Mouse (Mus musculus) CD8-positive naive resting alpha-beta T cell, adult 2 months (primary cell): Measurements from ENCODE around the gene Chid1.

Source experiments
- DNase-seq, 2 experiments: peaks; one replicate each; pipeline ENCODE4 v3.0.0; 2022; ENCODE audit warnings: low read depth in 2 of 2, low spot score in 2 of 2

Chid1 gene

GRCm38 (mm10) chr7:141477578-141478269, 61.9 kb downstream of the Chid1 start:
- DNase-seq, result no peak

DNA sequence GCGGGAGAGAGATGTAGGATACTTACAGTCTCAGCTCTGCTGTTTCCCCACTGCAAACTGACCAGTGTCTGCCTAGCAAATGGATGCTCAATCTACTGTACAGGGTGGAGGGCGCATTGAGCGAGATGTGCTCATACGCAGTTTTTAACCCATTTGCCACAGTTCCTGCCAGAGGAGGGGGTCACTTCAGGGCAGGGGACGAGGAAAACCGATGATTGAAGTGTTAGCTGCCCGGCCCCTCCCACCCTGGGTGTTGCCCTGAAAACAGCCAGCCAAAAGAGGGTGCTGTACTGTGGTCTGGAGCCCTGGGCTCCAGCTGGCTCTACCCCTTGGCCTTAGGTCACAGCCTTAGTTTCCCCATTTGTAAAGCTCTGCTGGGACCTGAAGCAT, 62.7 kb downstream of the Chid1 start:
- no peak for DNase-seq

GRCm38 (mm10) chr7:141476226-141476980, 63.3 kb downstream of the Chid1 start:
- DNase-seq, result no peak

DNA sequence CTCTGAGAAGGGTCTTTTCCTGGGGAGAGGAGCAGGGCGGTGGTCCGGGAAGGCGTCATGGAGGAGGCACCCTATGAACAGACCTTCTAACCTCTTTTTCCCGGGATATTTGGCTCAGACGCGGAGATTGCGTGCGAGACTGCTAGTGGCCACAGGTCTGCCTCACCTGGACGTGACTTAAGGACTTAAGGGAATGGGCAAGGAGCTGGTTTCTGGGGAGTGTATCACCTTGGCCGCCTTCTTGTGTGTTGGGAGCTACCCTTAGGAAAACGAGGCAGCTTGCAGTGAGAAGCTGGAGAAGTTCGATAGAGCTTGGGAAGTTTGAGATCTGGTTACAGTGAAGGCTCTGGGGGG, 63.9 kb downstream of the Chid1 start:
- DNase-seq, result no peak

GRCm38 (mm10) chr7:141475011-141475804, 64.4 kb downstream of the Chid1 start, which contains the start of the genes Polr2l and Tspan4:
Polr2l (minus strand) TSS chr7:141475132.
Tspan4 (plus strand) TSS chr7:141475240.
- DNase-seq, result peak; percentile 79 to 84

DNA sequence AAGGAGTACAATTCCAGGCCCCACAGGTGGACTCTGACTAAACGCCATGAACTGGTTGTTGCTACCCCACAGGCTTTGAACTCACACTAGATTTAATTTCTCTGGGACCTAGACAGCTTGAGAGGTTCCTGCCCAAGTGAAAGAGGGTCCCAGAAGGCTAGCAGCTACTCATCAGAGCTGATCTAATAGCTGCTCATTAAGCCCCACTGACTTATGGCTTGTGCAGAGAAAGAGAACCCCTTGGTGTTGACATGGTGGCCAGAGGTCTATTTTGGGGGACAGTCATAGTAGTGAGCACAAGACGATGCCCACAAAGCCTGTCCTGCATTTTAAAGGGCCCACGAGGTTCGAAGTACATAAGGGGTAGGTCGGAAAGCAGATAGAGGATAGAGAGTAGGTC, 65.5 kb downstream of the Chid1 start:
- DNase-seq, result no peak

DNA sequence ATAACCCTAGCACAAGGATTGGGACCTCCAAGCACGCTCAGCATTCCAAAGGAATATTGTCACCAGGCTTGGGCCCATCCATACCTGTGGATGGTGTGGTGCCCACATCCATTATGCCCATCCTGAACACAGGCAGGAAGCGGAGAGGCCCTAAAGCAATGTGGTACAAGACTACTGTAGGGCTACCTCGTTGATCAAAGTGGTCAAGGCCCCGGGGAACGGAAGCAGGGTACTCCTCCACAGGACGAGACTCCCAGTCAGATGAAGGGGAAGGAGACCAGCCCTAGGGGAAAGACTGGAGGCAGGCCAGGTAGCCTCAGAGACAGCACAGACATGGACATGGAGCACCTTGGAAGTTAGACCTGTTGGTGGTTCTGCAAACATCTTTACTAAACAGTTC, 66.9 kb downstream of the Chid1 start:
- no peak for DNase-seq

GRCm38 (mm10) chr7:141472226-141472625, 67.4 kb downstream of the Chid1 start:
- no peak for DNase-seq

DNA sequence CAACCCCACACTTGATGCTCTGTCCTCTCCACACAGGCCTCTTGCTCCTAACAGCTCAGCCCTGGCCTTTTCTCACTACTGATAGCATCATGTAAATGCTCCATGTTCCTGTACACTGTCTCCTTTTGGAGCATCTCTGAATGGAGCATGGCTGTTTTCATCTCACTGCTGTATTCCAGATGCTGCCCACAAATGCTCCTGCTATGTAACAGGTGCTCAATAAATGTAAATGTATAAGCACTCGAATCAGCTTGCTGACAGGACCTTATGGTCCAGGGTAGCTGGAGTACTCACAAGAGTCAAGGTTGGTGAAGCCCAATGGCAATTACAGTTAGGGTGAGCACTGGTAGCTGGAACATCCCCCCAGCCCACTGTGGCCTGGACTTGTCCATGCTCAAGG, 68.4 kb downstream of the Chid1 start:
- DNase-seq, result no peak

DNA sequence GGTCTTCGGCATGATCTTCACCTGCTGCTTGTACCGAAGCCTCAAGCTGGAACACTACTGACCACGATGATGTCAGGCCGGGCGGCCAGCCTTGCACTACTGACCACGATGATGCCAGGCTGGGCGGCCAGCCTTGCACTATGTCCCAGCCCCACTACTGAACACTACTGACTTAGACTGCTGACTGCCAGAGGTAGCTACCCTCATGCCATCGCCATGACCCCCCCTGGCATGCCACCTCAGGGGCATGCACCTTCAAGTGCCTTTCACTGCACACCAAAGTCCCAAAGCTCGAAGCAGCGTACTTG, 69.1 kb downstream of the Chid1 start:
- DNase-seq, result no peak

DNA sequence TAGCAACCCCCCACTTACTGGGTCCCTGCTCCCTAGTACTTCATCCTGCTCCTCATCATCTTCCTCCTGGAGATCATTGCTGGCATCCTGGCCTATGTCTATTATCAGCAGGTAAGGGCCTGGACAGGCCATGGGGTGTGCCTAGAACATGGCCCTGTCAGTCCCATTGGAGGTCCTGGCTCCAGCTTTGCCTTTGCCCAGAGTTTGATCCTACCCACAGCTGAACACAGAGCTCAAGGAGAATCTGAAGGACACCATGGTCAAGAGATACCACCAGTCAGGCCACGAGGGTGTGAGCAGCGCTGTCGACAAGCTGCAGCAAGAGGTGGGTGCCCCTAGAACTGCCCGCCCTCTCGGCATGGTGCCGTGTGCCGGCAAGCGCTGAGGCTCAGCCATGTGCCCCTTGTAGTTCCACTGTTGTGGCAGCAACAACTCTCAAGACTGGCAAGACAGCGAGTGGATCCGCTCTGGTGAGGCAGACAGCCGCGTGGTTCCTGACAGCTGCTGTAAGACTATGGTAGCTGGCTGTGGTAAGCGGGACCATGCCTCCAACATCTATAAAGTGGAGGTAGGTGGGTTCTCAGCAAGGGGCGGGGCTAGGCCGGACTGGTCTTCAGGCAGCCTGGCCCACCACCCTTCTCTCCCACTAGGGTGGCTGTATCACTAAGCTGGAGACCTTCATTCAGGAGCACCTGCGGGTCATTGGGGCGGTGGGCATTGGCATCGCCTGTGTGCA, 69.6 kb downstream of the Chid1 start:
- DNase-seq, result no peak

DNA sequence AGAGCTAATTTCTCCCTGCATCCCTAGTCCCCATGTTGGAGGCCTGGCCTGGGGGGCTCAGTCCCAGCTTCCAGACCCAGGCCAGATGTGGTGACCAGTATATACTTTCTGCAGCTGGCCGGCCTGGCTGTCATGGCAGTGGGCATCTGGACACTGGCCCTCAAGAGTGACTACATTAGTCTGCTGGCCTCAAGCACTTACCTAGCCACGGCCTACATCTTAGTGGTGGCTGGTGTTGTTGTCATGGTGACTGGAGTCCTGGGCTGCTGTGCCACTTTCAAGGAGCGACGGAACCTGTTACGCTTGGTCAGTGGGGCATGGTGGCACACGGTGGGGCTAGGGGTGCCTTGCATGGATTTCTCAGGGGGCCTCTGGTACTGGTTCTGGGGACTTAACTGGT, 70.3 kb downstream of the Chid1 start:
- DNase-seq, result no peak

GRCm38 (mm10) chr7:141468522-141469211, 71.0 kb downstream of the Chid1 start:
- no peak for DNase-seq

DNA sequence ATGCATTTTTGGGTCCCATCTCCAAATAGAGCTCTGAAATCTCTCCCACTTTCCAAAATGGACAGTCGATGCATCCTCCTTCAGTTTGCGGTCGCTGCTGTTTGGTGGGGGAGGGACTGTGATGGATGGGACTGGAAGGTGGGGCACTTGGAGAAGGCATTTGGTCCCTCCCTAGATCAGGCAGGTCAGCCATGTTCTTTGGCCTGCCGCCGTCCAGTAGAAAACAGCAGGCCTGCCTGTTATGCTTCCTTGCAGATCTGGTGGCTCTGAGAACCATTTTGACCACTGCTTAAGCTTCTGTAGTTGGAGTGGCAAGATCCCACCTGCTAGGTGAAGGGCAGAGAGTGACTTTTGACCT, 71.5 kb downstream of the Chid1 start:
- DNase-seq, result no peak

- DNase-seq, result no peak
Observed at GRCm38 (mm10) chr7:141467230-141468030, 72.2 kb downstream of the Chid1 start, which contains the start of gene Cd151. Cd151 (plus strand) TSS chr7:141467392.

- DNase-seq, result no peak
Observed at GRCm38 (mm10) chr7:141466607-141467148, 73.0 kb downstream of the Chid1 start.

DNA sequence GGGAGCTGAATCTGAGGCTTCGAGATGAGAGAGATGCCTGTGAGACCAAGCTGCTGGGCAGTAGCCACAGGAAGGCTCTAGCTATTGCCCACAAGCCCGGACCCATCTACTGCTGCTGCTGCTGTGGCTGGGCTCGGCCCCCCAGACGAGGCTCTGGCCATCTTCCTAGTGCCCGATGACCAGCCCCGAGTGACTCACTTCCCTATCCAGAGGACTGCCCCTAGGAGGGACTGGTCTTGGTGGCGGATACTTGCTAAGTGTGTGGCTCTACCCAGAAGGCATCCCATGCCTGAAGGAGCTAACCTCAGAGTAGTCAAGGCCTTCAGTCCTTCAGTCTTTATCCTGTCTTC, 73.6 kb downstream of the Chid1 start:
- DNase-seq, result no peak

DNA sequence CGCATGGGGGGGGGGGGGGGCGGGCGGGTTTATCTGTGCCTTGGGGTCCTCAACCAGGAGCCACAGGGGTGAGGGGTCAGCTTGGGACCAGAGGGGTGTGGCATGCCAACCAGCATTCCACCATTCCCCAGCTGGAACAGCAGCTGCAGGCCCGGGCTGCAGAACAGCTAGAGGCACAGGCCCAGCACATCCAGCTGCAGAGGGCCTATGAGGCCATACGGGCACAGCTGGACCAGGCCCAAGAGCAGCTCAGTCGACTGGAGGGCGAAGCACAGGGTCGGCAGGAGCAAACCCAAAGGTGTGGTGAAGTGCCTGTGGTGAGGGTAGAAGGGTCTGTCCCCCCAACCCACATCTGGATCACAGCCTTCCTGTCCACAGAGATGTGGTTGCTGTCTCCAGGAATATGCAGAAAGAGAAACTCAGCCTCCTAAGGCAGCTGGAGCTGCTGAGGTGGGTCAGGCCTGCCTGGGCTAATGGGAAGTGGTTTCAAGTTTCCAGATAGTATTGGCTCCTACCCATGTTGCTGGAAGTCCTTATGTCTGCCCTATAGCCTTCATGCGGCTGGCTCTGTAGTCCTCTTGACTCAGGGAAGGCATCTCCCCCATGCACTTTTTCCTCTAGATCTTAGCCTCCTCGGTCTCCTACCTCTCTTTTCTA, 74.1 kb downstream of the Chid1 start:
- no peak for DNase-seq

DNA sequence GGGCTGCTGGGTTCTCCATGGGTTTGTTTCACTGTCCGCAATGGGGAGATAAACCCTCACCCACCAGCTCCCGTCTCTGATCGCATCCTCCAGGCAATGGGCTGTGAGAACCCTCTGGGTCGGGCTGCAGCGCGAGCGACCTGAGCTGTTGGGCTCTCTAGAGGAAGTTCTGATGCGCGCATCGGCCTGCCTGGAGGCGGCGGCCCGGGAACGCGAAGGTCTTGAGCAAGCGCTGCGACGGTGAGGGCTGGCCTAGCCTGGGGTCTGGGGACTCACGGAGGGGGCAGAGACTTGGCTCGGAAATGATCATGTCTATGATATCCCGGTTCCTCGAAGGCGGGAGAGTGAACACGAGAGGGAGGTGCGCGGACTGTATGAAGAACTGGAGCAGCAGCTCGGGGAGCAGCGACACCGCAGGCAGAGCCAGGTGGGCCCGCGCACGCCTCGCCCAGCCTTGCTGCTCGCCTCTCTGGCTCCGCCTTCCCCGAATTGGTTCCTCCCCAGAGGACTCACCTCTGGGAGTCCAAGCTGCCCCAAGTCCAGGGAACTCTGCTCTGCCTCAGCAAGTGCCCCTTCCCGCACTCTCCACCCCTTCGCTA, 75.0 kb downstream of the Chid1 start:
- DNase-seq, result no peak
